Mouse (Mus musculus): ENCODE results near the gene Mgmt. TPM values are rescaled to one million over a fixed set of nuclear protein-coding genes. Genes with fewer than 3 reads are reported as not detected.

Gene Mgmt
- polyA plus RNA-seq, 1 experiment = 0.88 TPM

DNA sequence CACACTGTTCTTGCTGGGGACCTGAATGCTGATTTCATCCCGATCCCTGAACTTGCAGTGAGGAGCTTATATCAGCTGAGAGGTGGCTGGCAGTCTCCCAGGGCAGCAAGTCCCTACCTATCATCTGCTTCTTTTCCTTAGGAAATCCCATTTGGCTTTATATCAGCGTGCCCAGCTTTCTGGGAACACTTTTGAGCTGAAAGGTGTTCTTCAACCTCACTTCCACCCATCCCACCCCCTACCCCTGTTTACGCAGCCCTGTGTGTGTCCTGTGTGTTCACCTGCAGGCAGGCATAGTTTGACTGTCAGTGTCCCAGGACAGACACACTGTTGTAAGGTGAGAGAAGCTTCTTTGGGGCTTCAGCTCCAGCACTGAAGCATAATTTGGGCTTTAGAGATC is 119.0 kb downstream of the Mgmt start:
- Histone ChIP-seq H3K4me3 (ENCODE audit: control insufficient read depth, low read depth, low read length) (no peak overlapping the region), H3K27ac (ENCODE audit: control insufficient read depth, insufficient read depth, low read depth, low read length) (no peak overlapping the region), H3K36me3 (ENCODE audit: control insufficient read depth, insufficient read depth, low read length) (no peaks in the 10 kb centered on the region), H3K27me3 (ENCODE audit: control insufficient read depth, insufficient read depth, low read length) (no peaks in the 10 kb centered on the region), H3K4me1 (ENCODE audit: control insufficient read depth, insufficient read depth, low read length) (no peaks in the 10 kb centered on the region)
- TF ChIP-seq POLR2A (IDR thresholded peaks at IDR 0.05; ENCODE audit: control insufficient read depth, low read depth, low read length) = no peak
- no peak for TF ChIP-seq CTCF (IDR thresholded peaks at IDR 0.05; ENCODE audit: control insufficient read depth, insufficient read depth, insufficient replicate concordance, low read depth, low read length)

DNA sequence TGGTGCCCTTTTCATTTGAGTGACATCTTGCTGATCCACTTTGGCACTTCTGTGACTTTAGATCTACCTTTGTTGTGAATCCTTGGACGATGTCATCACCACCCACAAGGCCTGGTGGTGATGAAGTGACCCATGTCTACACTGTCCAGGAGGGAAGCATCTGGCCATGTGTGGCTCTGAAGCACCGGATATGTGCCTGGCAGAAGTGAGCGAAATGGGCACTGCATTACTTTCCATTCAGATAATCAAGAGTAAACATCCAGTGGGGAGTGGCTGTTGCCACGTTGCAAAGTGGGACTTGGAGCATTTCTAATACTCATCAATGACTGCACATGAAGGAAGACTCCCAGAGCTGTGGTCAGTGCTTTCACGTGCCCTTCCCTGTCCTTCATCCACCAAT is 124.2 kb downstream of the Mgmt start:
- Histone ChIP-seq H3K27me3 (ENCODE audit: control insufficient read depth, insufficient read depth, low read length) (no peaks in the 10 kb centered on the region), H3K4me1 (ENCODE audit: control insufficient read depth, insufficient read depth, low read length) (no peaks in the 10 kb centered on the region), H3K36me3 (ENCODE audit: control insufficient read depth, insufficient read depth, low read length) (no peaks in the 10 kb centered on the region), H3K4me3 (ENCODE audit: control insufficient read depth, low read depth, low read length) (no peak overlapping the region), H3K27ac (ENCODE audit: control insufficient read depth, insufficient read depth, low read depth, low read length) (no peak overlapping the region)
- TF ChIP-seq POLR2A (IDR thresholded peaks at IDR 0.05; ENCODE audit: control insufficient read depth, low read depth, low read length) (no peak), CTCF (IDR thresholded peaks at IDR 0.05; ENCODE audit: control insufficient read depth, insufficient read depth, insufficient replicate concordance, low read depth, low read length) (no peak)

GRCm38 (mm10) chr7:137020195-137020594 is 125.8 kb downstream of the Mgmt start:
- H3K27me3 ChIP-seq (ENCODE audit: control insufficient read depth, insufficient read depth, low read length) = no peaks in the 10 kb centered on the region
- H3K4me1 ChIP-seq (ENCODE audit: control insufficient read depth, insufficient read depth, low read length) = no peaks in the 10 kb centered on the region
- TF ChIP-seq POLR2A (IDR thresholded peaks at IDR 0.05; ENCODE audit: control insufficient read depth, low read depth, low read length) (no peak), CTCF (IDR thresholded peaks at IDR 0.05; ENCODE audit: control insufficient read depth, insufficient read depth, insufficient replicate concordance, low read depth, low read length) (no peak)
- no peaks in the 10 kb centered on the region for H3K36me3 ChIP-seq (ENCODE audit: control insufficient read depth, insufficient read depth, low read length)
- no peak overlapping the region for H3K4me3 ChIP-seq (ENCODE audit: control insufficient read depth, low read depth, low read length)
- H3K27ac ChIP-seq (ENCODE audit: control insufficient read depth, insufficient read depth, low read depth, low read length) = no peak overlapping the region

DNA sequence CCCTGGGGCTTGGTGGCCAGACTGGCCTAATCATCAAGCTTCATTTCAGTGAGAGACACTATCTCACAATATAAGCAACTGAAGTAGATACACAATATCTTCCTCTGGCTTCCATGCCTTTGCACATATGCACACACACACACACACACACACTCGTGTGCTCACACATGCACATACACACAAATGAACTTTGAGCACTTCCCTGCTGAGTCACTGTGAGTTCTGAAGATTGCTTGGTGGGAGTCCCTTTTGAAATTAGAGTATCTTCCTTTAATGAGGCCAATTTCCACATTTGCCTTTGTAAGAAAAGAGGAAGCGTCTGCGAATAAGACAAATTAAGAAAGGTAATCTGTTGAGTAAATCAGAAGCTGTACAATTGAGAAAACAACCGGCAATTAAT is 136.4 kb downstream of the Mgmt start:
- H3K36me3 ChIP-seq (ENCODE audit: control insufficient read depth, insufficient read depth, low read length) = no peaks in the 10 kb centered on the region
- no peaks in the 10 kb centered on the region for H3K27me3 ChIP-seq (ENCODE audit: control insufficient read depth, insufficient read depth, low read length)
- no peaks in the 10 kb centered on the region for H3K4me1 ChIP-seq (ENCODE audit: control insufficient read depth, insufficient read depth, low read length)
- H3K4me3 ChIP-seq (ENCODE audit: control insufficient read depth, low read depth, low read length) = no peak overlapping the region
- no peak overlapping the region for H3K27ac ChIP-seq (ENCODE audit: control insufficient read depth, insufficient read depth, low read depth, low read length)
- TF ChIP-seq POLR2A (IDR thresholded peaks at IDR 0.05; ENCODE audit: control insufficient read depth, low read depth, low read length) (no peak), CTCF (IDR thresholded peaks at IDR 0.05; ENCODE audit: control insufficient read depth, insufficient read depth, insufficient replicate concordance, low read depth, low read length) (no peak)

GRCm38 (mm10) chr7:137033177-137033576 is 138.8 kb downstream of the Mgmt start:
- TF ChIP-seq CTCF (IDR thresholded peaks at IDR 0.05; ENCODE audit: control insufficient read depth, insufficient read depth, insufficient replicate concordance, low read depth, low read length) (no peak), POLR2A (IDR thresholded peaks at IDR 0.05; ENCODE audit: control insufficient read depth, low read depth, low read length) (no peak)
- Histone ChIP-seq H3K36me3 (ENCODE audit: control insufficient read depth, insufficient read depth, low read length) (no peaks in the 10 kb centered on the region), H3K4me1 (ENCODE audit: control insufficient read depth, insufficient read depth, low read length) (no peaks in the 10 kb centered on the region), H3K27me3 (ENCODE audit: control insufficient read depth, insufficient read depth, low read length) (no peaks in the 10 kb centered on the region), H3K4me3 (ENCODE audit: control insufficient read depth, low read depth, low read length) (no peak overlapping the region), H3K27ac (ENCODE audit: control insufficient read depth, insufficient read depth, low read depth, low read length) (no peak overlapping the region)

DNA sequence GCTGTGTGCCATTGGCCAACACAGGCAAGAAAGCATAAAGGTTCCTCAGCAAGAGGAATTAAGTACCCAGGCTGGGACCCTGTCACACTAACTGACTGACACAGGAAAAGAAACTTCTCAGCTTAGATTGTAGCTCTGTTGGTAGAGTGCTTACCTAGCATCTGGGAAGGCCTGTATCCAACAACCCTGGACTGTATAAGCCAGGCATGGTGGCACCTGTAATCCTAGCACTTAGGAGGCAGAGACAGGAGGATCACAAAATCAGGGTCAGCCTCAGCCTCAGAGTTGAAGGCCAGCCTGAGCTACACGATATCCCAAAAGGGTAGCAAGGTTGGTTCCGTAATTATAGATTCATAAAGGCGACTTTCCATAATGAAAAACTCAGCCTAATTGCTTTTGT is 140.6 kb downstream of the Mgmt start:
- Histone ChIP-seq H3K27me3 (ENCODE audit: control insufficient read depth, insufficient read depth, low read length) (no peaks in the 10 kb centered on the region), H3K4me3 (ENCODE audit: control insufficient read depth, low read depth, low read length) (no peak overlapping the region), H3K27ac (ENCODE audit: control insufficient read depth, insufficient read depth, low read depth, low read length) (no peak overlapping the region), H3K4me1 (ENCODE audit: control insufficient read depth, insufficient read depth, low read length) (no peaks in the 10 kb centered on the region), H3K36me3 (ENCODE audit: control insufficient read depth, insufficient read depth, low read length) (no peaks in the 10 kb centered on the region)
- TF ChIP-seq CTCF (IDR thresholded peaks at IDR 0.05; ENCODE audit: control insufficient read depth, insufficient read depth, insufficient replicate concordance, low read depth, low read length) = no peak
- no peak for TF ChIP-seq POLR2A (IDR thresholded peaks at IDR 0.05; ENCODE audit: control insufficient read depth, low read depth, low read length)

DNA sequence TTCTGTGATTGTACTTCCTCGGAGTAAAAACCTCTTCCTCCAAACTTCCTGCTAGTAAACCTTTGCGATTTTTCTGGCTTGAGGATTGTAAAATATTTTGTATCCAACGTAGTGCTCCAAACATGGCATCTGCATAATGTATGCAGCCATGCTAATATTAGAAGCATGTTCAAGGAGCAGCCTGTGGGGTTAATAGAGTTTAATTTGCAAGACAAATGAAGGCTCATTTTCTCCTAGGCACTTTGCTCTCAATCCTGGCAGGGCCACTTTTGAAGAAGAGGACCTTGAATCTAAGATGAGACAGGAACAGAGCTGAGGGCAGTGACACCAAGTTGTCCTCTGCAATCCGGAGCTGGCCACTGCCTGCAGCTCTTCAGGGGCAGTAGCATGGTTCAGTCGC is 141.5 kb downstream of the Mgmt start:
- H3K27ac ChIP-seq (ENCODE audit: control insufficient read depth, insufficient read depth, low read depth, low read length) = no peak overlapping the region
- H3K36me3 ChIP-seq (ENCODE audit: control insufficient read depth, insufficient read depth, low read length) = no peaks in the 10 kb centered on the region
- no peak overlapping the region for H3K4me3 ChIP-seq (ENCODE audit: control insufficient read depth, low read depth, low read length)
- TF ChIP-seq CTCF (IDR thresholded peaks at IDR 0.05; ENCODE audit: control insufficient read depth, insufficient read depth, insufficient replicate concordance, low read depth, low read length) = no peak
- TF ChIP-seq POLR2A (IDR thresholded peaks at IDR 0.05; ENCODE audit: control insufficient read depth, low read depth, low read length) = no peak
- H3K27me3 ChIP-seq (ENCODE audit: control insufficient read depth, insufficient read depth, low read length) = no peaks in the 10 kb centered on the region
- no peaks in the 10 kb centered on the region for H3K4me1 ChIP-seq (ENCODE audit: control insufficient read depth, insufficient read depth, low read length)

DNA sequence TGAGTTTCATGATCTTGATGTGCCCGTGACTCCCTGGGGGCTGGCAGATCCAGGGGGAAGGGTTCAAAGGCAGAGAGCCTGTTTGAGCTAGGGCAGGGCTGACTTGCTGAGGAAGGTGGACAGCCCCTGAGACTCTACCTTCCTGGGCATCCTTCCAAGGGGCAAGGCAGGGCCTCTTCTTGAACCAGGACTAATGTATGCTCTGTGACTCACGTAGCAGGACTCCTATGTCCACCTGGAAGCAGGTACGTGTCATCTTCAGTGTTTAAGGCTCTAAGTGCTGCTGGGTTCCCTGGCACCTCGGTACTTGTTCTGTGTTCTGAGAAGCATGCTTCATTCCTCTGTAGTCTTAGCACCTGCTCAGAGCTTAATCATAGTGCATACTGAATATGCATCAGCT is 143.1 kb downstream of the Mgmt start:
- H3K4me3 ChIP-seq (ENCODE audit: control insufficient read depth, low read depth, low read length) = no peak overlapping the region
- H3K36me3 ChIP-seq (ENCODE audit: control insufficient read depth, insufficient read depth, low read length) = no peaks in the 10 kb centered on the region
- H3K27me3 ChIP-seq (ENCODE audit: control insufficient read depth, insufficient read depth, low read length) = no peaks in the 10 kb centered on the region
- no peaks in the 10 kb centered on the region for H3K4me1 ChIP-seq (ENCODE audit: control insufficient read depth, insufficient read depth, low read length)
- no peak overlapping the region for H3K27ac ChIP-seq (ENCODE audit: control insufficient read depth, insufficient read depth, low read depth, low read length)
- TF ChIP-seq POLR2A (IDR thresholded peaks at IDR 0.05; ENCODE audit: control insufficient read depth, low read depth, low read length) = no peak
- TF ChIP-seq CTCF (IDR thresholded peaks at IDR 0.05; ENCODE audit: control insufficient read depth, insufficient read depth, insufficient replicate concordance, low read depth, low read length) = no peak

Measured in testis, adult 2 months (tissue).